Mouse (Mus musculus) left cerebral cortex, postnatal 14 days (tissue): Measurements from ENCODE around the gene Zfp74. TPM values are rescaled to one million over a fixed set of nuclear protein-coding genes. Genes with fewer than 3 reads are reported as not detected.

ENCODE experiments used
- DNase-seq, 2 experiments: peaks; one replicate each; pipeline ENCODE4 v3.0.0; 2021 to 2022; ENCODE audit warnings: low spot score in 2 of 2, mixed read lengths in 1 of 2
- intact Hi-C: fragments of 180-260 bp; cut with DNase I; formaldehyde crosslinking; loops from one replicate; pipeline ENCODE4 v1.15.1; 2025
- total RNA-seq, 2 experiments: library from RNA; stranded (reverse); gene quantifications; 2 replicates each; pipeline ENCODE4 v1.2.3; 2021

The Zfp74 gene
- total RNA-seq, 2 experiments from 2014 or later = 19.9 to 21.4 TPM

DNA sequence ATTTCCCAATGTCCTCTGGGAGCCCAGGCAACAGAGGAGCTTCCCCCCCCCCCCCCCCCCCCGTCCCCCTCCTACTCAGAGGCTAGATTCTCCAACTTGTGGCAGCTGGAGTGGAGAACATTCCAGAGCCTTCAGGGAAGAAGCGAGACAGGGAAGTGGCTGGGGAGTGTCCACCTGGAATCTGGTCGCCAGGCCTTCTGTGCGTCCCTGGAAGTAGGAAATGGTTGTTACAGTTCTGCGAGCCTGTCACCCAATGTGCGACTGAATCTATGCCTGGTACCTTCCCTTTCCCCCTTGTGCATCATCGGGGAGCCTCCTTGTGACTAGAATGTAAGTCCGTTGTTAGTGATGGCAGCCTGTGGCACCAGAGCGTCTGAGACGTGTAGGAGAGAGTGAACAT is 2.4 kb upstream of the Zfp74 start:
- DNase-seq = peak; percentile 39 to 63
- intact Hi-C loops = no loop called here

DNA sequence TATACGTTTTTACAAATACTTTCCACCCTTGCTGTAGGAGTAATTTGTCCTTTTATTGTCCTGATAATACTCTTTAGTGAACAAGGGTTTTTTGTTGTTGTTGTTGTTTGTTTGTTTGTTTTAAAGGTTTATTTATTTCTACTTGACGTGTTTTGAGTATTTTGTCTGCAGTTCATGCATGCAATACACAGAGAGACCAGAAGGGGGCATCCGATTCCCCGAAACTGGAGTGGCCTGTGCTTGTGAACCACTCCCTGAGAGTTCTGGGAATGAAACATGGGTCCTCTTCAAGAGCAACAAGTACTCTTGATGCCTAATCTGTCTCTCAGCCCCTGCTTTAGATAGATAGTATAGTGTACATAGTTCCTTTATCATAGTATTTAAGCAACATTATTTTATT is 842 bp upstream of the Zfp74 start:
- intact Hi-C loops = no loop called here
- DNase-seq = peak in 1 of 2 experiments; percentile 44

DNA sequence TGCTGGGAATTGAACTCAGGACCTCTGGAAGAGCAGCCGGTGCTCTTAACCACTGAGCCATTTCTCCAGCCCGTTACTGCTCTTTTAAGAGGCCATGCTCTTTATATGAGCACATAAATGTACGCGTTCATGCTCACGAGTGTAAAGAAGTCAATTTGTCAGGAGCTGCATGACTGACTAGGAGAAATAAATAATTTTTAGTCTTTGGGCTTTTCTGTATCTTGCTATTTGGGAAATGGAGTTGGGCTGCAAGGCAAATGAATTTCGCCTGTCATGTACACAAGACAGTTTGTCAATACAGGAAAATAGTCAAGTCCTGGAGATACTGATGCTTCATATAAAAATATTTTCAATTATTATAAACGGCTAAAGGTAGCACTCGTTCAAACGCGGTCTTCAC is 803 bp downstream of the Zfp74 start:
- intact Hi-C loops = no loop called here

DNA sequence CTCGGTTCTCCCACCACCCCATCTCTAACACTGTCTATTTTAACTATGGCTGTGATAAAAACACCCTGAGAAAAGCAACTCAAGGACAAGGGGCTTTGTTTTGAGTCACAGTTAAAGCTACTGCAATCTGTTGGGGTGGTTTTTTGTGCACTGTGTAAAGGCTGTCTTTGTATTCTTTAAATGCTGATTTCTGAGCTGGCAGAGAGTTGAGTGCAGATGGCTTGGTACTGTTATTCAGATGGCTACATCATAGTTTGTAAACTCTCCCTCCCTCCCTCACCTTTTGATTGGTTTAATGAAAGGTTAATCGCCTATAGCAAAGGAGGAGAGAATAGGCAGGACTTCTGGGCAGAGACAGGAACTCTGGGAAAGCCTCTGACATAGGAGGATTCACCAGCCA is 9.7 kb downstream of the Zfp74 start:
- DNase-seq = peak; percentile 26 to 41
- intact Hi-C loops = no loop called here

More for the DNA sequence above, 803 bp downstream of the Zfp74 start:
- peak in 1 of 2 experiments; percentile 9 for DNase-seq

DNA sequence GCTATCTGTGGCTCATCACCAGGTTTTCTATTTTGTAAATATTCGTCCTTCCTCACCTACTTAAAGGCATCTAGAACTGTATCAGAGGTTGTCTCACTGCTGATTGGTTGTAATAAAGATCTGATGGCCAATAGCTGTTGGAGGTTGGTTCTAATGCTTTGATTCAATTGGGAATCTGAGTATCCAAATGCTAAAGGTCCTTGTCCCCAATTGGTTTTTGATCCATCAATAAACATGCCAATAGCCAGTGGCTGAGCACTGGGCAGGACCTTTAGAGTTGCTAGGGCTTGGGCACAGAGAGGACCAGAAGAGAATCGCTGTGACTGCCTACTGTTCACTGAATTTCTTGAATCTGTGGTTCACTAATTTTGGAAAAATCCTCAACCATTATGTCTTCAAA is 10.2 kb downstream of the Zfp74 start:
- DNase-seq = no peak
- intact Hi-C loops = no loop called here

DNA sequence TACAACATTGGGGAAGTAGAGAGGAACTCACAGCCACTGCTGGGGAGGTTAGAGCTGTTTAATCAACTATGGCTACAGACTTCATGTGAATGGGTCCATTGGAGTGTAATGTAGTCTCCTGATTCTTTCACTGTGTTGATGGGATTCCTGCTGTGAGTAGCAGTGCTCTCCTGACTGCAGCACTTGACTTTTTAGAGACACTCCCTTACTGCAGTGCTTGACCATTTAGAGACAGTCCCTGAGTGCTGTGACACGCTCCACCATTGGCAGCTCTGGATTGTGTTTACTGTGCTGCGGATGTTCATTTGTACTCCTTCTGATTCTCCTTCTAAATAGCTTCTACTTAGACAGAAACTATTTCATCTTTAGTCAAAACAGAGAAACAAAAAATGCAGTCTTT is 11.1 kb downstream of the Zfp74 start:
- intact Hi-C loops = no loop called here
- no peak for DNase-seq

DNA sequence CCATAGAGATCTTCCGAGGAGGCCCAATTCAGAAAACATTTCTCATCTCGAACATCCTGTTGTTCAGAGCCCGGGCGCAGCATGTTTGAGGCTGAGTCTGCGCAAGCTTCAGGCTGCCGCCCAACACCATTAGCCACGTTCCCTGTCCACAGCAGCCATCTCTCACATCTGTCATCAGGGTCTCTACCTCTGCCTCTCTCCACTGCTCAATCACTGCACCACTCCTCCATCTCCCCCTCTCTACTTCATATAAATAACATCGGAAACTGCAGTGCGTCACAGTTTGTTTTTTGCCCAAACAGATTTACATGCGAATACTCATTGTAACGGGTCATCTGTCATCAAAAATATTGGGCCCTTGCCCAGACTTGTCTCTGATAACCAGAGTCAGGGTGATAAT is 12.9 kb downstream of the Zfp74 start:
- DNase-seq = no peak

DNA sequence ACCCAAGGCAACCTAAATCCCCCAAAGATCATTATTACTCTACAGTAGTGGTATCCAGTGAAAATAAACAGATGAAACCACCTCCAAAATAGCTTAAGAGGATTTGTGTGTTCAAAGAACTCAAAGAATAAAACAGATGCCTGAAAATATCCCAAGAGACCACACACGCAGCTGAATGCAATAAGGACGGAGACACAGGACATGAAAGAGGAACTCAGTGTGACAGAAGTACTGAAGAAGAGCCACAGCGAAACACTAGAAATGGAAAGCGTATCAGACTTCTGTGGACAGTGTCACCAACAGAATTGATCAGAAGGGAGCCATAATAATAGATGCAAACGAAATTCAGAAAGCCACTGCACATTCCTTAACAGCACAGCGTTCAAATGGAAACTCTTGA is 15.0 kb downstream of the Zfp74 start:
- DNase-seq = no peak
- intact Hi-C loops = no loop called here

More for the DNA sequence above, 12.9 kb downstream of the Zfp74 start:
- intact Hi-C loops = no loop called here

DNA sequence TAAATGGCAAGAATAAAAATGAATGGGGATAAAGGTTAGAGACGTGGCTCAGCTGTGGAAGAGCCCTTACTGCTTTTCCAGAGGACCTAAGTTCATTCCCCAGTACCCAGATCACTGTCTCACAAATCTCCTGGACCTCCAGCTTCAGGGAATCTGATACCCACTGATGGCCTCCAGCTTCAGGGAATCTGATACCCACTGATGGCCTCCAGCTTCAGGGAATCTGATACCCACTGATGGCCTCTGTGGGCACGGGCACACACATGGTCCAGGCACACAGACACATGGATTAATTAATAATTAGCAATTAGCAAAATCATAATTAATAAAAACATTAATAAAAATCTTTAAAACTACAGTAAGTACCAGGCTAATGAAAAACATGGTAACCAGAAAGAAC is 31.1 kb downstream of the Zfp74 start:
- intact Hi-C loops = no loop called here
- no peak for DNase-seq

DNA sequence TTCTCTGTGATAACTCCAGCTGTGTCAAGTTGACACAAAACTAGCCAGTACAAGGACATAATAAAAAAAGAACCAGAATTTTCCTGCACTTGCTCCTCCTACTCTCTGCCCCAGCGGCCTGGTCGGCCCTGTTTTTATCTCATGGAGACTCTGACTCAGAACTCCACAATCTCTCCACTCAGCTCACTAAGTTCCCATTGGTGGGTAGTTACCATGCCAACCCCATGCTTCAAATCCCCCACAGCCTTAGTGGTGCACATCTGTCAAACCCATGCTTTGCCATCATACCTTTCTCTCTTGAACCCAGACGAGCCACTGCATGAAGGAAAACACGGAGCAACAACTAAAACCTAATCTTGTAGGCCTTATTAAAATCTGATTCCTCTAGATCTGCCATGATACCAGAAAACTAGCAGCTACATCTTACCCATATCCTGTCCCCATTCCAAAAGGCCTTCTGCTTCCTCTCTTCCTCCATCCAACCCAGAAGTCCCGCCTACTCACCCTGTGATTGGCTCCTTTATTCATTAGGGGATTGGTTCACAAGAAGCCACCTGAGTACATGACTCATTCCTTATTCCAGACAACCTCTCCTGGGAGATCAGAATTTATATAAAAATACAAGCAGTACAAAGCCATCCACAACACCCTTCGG is 32.3 kb downstream of the Zfp74 start:
- intact Hi-C loops = no loop called here
- peak in 1 of 2 experiments; percentile 20 for DNase-seq

DNA sequence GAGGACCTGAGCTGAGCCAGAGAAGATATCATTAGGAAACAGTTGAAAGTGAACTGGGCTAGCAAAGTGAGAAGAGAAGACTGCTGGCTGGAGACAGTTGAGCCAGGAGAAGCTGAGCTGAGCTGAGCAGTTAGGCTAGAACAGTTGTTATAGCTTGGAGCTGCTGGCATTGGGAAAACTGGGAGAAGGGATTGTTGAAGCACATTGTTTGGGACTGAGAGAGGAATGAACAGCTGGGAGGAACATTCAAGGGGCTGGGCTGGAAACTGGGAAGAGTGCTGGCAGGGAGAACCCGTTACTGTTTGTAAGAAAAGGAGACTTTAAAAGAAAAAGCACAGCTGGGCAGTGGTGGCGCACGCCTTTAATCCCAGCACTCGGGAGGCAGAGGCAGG is 35.8 kb downstream of the Zfp74 start:
- intact Hi-C loops = no loop called here
- DNase-seq = no peak

DNA sequence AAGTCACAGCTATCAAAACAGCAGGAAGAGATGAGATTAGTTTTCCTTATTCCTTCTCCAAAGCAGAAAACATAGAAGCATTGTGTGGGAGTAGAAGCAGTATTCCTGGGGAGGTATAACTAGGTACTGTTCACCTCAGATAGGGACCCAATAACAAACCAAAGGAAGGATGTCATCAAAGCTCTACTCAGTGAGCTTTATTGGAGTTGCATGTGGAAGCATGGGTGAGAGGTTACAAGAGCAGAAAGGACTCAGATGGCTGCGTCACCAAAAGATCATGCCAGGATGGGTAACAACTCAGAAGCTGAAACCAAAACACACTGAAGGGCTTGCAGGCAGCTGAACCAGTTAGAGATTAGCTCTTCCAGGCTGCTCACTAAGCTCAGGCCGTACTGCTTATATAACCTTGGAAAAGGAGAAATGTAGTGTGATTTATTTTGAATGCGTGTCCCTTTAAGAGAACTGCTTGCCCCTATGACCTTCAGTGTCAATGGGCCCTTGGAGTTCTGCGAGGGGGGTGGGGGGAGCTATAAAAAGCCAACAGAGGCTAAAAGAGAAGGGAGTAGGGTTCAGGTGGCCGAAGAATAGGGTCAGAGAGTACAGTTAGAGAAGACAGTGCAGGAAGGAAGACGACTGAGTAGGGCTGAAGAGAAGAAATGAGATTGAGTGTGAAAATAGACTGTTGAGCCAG is 36.4 kb downstream of the Zfp74 start:
- intact Hi-C loops = no loop called here
- no peak for DNase-seq

DNA sequence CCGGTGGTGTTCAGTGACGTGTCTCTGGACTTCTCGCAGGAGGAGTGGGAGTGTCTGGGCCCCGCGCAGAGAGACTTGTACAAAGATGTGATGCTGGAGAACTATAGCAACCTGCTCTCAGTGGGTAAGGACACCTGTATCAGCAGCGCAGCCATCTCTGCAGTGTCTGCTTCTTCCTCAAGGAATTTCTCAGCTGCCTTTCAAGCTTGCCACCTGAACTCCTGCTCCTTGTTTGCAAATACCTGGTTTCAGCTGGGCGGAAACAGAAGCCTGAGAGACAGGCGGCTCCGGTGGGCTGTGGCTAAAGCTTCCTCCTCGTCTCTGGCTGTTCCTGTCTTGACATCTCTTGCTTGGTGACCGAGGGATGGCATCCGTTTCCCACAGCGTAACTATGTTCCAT is 41.7 kb downstream of the Zfp74 start:
- intact Hi-C loops = no loop called here
- no peak for DNase-seq

DNA sequence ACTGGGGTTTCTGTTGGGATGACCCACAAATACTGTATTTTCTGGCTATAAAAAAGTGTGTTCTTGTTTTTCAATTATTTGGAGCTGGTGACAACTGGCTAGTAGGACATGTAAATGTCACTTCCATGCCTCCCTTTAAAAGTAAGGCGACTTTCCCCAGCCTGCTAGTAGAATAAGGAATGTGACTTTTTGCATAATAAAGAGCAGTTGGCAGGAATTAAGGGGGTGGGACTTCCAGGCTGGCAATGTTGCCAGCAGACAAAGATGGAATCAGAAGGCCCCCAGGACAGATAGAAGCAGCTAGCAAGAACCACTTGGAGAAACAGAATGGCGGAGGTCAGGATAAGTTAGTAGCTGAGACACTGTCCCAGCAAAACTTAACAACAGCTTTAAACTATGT is 43.6 kb downstream of the Zfp74 start:
- no peak for DNase-seq
- intact Hi-C loops = no loop called here

DNA sequence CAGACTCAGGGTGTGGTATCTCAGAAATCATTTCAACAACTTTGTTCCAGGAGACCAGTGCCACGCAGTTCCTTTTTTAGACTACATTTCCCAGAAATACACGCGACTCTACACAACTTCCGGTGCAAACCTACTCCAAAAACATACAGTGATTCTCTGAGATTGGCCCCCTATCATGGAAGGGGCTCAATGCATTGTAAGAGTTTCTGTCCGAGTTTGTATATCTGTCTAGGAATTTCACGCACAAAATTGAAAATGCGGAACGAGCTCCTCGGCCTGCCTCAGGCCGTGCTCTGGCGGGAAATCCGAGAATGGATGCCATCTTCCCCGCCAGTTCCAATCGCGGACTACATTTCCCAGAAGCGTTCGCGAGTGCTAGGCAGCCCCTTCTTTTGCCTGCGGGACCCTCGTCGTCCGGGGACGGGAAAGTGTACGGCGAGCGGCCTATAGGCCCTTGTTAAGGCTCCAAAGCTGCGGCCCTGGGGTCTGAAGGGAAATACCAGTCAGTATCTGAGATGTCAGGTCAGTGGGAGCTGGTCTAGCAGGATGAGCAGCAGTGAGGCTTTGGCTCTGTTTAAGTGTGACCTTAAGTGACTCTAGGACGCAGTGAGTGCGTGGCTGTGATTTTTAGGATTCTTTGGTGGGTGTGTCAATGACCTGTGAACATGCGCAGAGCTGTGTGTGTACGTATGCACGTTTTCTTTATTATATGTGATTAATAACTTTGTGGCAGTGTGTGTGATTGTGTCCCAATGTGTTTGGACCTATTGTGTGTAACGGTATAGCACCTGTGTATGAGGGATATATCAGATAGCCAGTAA is 45.5 kb downstream of the Zfp74 start, which contains the start of gene Zfp383:
Gene Zfp383 (plus strand): TSS at position 94 of the 821 bp plus-strand sequence.
- DNase-seq = peak; percentile 56 to 78
- intact Hi-C loops = loop anchor here (10.0 kb wide), 1 partner anchor 94 kb away; the partner anchor contains the start of gene Zfp790

DNA sequence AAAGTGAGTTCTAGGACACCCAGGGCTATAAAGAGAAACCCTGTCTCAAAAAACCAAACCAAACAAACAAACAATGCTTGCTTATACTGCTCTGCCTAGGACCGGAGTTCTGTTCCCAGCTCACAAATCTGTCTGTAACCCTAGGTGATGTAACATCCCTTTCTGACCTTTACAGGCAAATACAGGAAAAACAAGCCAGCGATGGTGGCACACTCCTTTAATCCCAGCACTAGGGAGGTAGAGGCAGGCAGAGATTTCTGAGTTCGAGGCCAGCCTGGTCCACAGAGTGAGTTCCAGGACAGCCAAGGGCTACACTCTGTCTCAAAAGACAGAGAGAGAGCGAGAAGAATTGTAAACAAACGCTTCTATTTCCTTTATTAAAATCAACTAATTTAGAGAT is 46.7 kb downstream of the Zfp74 start:
- intact Hi-C loops = loop anchor here (10.0 kb wide), 1 partner anchor 92 kb away; the partner anchor contains the start of gene Zfp790
- DNase-seq = no peak

DNA sequence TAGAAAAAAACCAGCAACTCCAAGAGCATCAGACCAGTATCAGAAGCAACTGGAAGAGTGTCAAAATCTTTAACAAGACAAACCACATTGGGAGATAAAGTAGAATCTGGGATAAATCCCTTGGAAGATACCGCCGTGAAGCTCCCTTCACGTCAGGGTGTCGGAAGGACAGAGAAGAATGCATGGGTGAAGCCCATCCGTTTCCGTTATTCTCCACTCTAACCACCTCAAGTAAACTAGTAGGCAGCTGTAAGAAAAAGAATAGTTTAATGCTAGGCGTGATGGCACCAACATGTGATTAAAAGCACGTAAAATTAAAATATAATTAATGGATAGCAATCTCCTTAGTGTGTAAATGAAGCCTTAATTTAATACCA is 47.2 kb downstream of the Zfp74 start:
- intact Hi-C loops = loop anchor here (10.0 kb wide), 1 partner anchor 92 kb away; the partner anchor contains the start of gene Zfp790

DNA sequence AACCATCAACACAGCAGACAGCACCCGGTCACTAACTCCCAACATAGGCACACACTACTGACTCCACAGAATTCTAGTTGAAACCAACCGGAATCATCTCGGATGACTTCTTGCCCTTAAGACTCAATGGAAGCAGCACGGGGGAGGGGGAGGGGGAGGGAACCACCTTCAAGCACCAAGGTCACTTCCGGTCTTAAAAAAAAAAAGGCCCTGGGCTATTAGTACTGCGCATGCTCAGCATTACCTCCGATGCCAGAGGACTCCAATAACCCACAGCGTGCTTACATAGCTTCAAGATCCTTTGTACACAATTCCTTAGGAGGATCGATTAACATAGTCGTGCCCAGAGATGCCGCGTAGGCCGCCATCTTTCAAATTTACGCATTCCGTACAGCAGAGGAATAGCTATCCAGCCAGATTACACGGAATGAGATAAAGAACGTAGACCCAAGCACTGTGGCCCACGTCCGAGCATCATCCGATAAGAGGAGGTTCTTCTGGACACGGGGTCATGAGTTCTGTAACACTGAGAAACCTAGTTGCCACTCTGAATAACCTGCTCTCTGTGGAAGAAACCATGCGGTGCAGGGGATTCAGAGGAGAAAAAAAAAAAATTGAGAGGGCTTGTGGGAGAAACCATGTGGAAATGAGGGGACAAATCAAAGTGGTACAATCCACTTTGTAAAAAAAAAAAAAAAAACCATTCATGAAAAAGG is 47.8 kb downstream of the Zfp74 start, which contains the start of gene Zfp27:
Gene Zfp27 (minus strand): TSS at position 607 of the 716 bp plus-strand sequence.
- intact Hi-C loops = loop anchor here (10.0 kb wide), 1 partner anchor 91 kb away; the partner anchor contains the start of gene Zfp790
- peak; percentile 70 to 77 for DNase-seq

More for the DNA sequence above, 47.2 kb downstream of the Zfp74 start:
- no peak for DNase-seq

DNA sequence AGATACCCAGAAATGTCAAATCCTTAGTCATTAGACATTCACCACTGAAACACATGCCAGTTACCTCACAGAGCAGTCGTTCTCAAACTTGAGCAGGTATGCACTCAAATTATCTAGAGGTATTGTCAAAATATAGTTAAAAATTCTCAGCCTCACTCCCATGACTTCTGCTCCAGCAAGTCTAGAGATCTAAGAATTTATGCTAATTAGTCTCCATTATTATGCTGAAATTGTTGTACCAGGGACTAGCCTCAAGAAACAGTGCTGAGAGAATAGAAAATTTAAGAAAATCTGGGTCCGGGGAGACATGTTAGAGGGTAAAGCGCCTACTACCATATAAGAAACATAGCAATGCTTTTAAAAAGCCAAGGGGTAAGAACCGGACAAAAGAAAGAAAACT is 49.8 kb downstream of the Zfp74 start:
- no peak for DNase-seq
- intact Hi-C loops = loop anchor here (10.0 kb wide), 1 partner anchor 89 kb away; the partner anchor contains the start of gene Zfp790
